Mouse (Mus musculus) monocyte, adult 59 days (primary cell): ENCODE measurements around the gene Foxk1. TPM values are rescaled to one million over a fixed set of nuclear protein-coding genes. Genes with fewer than 3 reads are reported as not detected.

Source experiments
- total RNA-seq, 2 experiments: library from RNA; stranded (reverse); gene quantifications; one replicate each; pipeline ENCODE4 v1.2.4; 2023

The Foxk1 gene
- 10 to 100 TPM; 79.3 to 81.3 TPM for total RNA-seq

GRCm38 (mm10) chr5:142400981-142401640, at the start of gene Foxk1:
Gene Foxk1 (plus strand): TSS chr5:142401497.

GRCm38 (mm10) chr5:142463461-142464454, 62.5 kb downstream of the Foxk1 start, which contains the start of gene Ap5z1:
Gene Ap5z1 (plus strand): TSS chr5:142463944.

Other genes starting within 250 kb of the Foxk1 start
- 10 to 100 TPM; 39.7 to 51.8 TPM for gene Ap5z1, start 62.4 kb downstream of the Foxk1 start, total RNA-seq
- not detected for gene Papolb, start 128.6 kb downstream of the Foxk1 start, total RNA-seq
- not detected for gene Radil, start 149.6 kb downstream of the Foxk1 start, total RNA-seq
- not detected for gene Mmd2, start 207.3 kb downstream of the Foxk1 start, total RNA-seq
- 10 to 100 TPM; 54.0 to 58.0 TPM for gene Wipi2, start 226.2 kb downstream of the Foxk1 start, total RNA-seq